Mouse (Mus musculus): Measurements from ENCODE around the gene Clstn2. TPM values are rescaled to one million over a fixed set of nuclear protein-coding genes. Genes with fewer than 3 reads are reported as not detected.

Clstn2 gene
- total RNA-seq, 2 experiments from 2014 or later, result 3.8 to 4.3 TPM

GRCm38 (mm10) chr9:97950378-97951006, 82.5 kb downstream of the Clstn2 start:
- DNase-seq, result no peak

- no peak for DNase-seq
Observed at GRCm38 (mm10) chr9:97919326-97919725, 113.7 kb downstream of the Clstn2 start.

- DNase-seq, result no peak
Observed at GRCm38 (mm10) chr9:97891415-97891814, 141.6 kb downstream of the Clstn2 start.

GRCm38 (mm10) chr9:97883336-97883735, 149.6 kb downstream of the Clstn2 start:
- DNase-seq, result no peak

GRCm38 (mm10) chr9:97867013-97867700, 165.8 kb downstream of the Clstn2 start:
- no peak for DNase-seq

- no peak for DNase-seq
Observed at GRCm38 (mm10) chr9:97852859-97853258, 180.1 kb downstream of the Clstn2 start.

- peak; percentile 26 for DNase-seq
Observed at GRCm38 (mm10) chr9:97847873-97848838, 184.8 kb downstream of the Clstn2 start.

- no peak for DNase-seq
Observed at GRCm38 (mm10) chr9:97842054-97842453, 190.9 kb downstream of the Clstn2 start.

- DNase-seq, result no peak
Observed at GRCm38 (mm10) chr9:97831216-97831615, 201.8 kb downstream of the Clstn2 start.

- DNase-seq, result no peak
Observed at GRCm38 (mm10) chr9:97829919-97830318, 203.1 kb downstream of the Clstn2 start.

GRCm38 (mm10) chr9:97827689-97828088, 205.3 kb downstream of the Clstn2 start:
- no peak for DNase-seq

- DNase-seq, result no peak
Observed at GRCm38 (mm10) chr9:97826077-97826947, 206.7 kb downstream of the Clstn2 start.

- DNase-seq, result no peak
Observed at GRCm38 (mm10) chr9:97817116-97817515, 215.9 kb downstream of the Clstn2 start.

- no peak for DNase-seq
Observed at GRCm38 (mm10) chr9:97816143-97816805, 216.7 kb downstream of the Clstn2 start.

GRCm38 (mm10) chr9:97813157-97813556, 219.8 kb downstream of the Clstn2 start:
- DNase-seq, result no peak

GRCm38 (mm10) chr9:97807031-97807430, 225.9 kb downstream of the Clstn2 start:
- DNase-seq, result no peak

GRCm38 (mm10) chr9:97793661-97794060, 239.3 kb downstream of the Clstn2 start:
- DNase-seq, result no peak

GRCm38 (mm10) chr9:97788151-97788670, 244.8 kb downstream of the Clstn2 start:
- DNase-seq, result no peak

- DNase-seq, result no peak
Observed at GRCm38 (mm10) chr9:97780032-97780616, 252.9 kb downstream of the Clstn2 start.

GRCm38 (mm10) chr9:97775770-97776169, 257.2 kb downstream of the Clstn2 start:
- no peak for DNase-seq

- no peak for DNase-seq
Observed at GRCm38 (mm10) chr9:97774991-97775390, 258.0 kb downstream of the Clstn2 start.
